Mouse (Mus musculus): ENCODE data around the gene Glod4.

DNA sequence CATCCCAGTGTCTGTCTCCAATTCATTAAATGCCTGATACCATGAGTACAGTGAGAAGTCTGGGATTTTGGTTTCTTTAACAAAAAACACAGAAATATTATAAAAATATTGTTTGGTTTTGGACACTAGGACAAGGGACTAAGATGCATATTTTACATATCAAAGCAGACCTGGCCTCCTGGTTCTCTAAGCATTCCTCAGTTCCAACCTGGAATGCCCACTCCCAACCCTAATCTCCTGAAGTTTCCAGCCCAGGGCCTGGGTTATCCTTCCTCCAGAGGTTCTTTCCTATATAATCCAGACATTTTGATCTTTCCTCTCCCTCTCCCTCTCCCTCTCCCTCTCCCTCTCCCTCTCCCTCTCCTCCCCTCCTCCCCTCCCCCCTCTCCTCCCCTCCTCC is 18.5 kb downstream of the Glod4 start:
- TF ChIP-seq USF1 (IDR thresholded peaks at IDR 0.05; ENCODE audit: low read depth) (no peak), MAX (IDR thresholded peaks at IDR 0.05; ENCODE audit: low read depth) (no peak), CEBPB (IDR thresholded peaks at IDR 0.05; ENCODE audit: insufficient read depth, poor library complexity, severe bottlenecking) (no peak), POLR2A (IDR thresholded peaks at IDR 0.05; ENCODE audit: insufficient read length, low read depth) (no peak), E2F4 (IDR thresholded peaks at IDR 0.05; ENCODE audit: insufficient read depth) (no peak), MYOD1 (IDR thresholded peaks at IDR 0.05; ENCODE audit: control insufficient read depth in 1 of 3, insufficient read length in 2 of 3, low read depth in 2 of 3) (no peak), MYOG (IDR thresholded peaks at IDR 0.05; ENCODE audit: control insufficient read depth in 1 of 3, insufficient read depth in 1 of 3, insufficient read length in 2 of 3, low read depth in 2 of 3) (no peak), TCF12 (IDR thresholded peaks at IDR 0.05; ENCODE audit: insufficient read depth, poor library complexity, severe bottlenecking) (no peak)

All from myocyte (in vitro differentiated cells).